Mouse (Mus musculus) lung, adult 18-20 months (tissue): Measurements from ENCODE around the gene Ncor1.
"Not testable (repeated sequence)": the region's sequence is repeated elsewhere in the genome, so short reads cannot be mapped to it uniquely, and the experiment has no call there.

Source experiments
- DNase-seq, 2 experiments: peaks; one replicate each; pipeline ENCODE4 v3.0.0; 2022; ENCODE audit warnings: mixed read lengths in 2 of 2

The Ncor1 gene

GRCm38 (mm10) chr11:62457891-62458270, 460 bp downstream of the Ncor1 start:
- DNase-seq = no peak

- peak; percentile 93 to 95 for DNase-seq
Measured at GRCm38 (mm10) chr11:62457241-62457890, 975 bp downstream of the Ncor1 start.

DNA sequence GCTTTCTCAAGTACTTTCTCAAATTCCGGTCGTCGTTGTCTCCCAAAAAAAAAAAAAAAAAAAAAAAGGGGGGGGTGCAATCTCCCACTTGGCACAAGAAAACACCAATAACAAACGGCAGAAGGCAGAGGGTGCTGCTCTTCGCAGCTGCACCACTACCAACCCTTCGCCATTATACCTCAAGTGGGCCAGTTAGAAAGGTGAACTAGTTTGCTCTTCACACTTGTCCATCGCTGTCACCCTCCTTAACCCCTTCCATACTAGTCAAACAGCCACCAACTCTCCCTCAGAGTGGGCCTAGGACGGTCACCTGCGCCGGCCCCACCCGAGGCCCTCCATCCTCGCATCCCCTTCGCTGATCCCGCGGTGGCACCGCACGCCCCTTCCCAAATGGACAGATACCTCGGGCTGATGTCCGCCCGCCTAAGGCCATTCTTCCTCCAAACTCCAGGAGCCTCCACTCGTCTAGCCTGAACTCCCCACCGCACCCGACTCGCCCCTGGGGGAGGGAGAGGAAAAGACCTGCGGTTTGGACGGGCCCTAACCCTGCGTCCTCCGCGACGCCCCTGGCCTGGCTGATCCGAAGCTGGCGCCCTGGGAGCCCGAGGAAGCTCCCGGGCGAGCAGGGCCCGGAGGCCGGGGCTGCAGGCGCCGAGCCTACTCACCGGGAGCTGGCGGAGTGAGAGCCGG, 1.7 kb downstream of the Ncor1 start:
- peak; percentile 42 to 56 for DNase-seq

DNA sequence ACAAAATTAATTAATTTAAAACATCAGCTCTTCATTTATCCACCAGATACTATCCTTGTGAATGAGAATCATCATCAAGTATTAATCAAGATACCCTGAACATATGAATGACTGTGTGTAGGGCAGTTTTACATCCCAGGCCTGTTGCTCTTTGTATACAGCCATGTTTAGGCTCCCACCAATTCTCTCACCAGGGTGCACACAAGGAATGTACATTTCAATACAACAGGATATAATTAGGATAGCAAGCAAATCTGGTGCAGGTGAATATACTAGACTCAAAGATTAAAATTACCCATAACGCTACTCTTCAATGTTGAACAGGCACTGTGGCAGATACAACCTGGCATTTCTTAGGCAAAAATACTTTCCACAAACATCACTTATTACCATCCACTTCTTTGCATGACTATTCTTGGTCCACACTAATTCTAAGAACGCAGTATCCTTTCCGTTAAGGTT, 2.3 kb downstream of the Ncor1 start:
- DNase-seq = no peak

DNA sequence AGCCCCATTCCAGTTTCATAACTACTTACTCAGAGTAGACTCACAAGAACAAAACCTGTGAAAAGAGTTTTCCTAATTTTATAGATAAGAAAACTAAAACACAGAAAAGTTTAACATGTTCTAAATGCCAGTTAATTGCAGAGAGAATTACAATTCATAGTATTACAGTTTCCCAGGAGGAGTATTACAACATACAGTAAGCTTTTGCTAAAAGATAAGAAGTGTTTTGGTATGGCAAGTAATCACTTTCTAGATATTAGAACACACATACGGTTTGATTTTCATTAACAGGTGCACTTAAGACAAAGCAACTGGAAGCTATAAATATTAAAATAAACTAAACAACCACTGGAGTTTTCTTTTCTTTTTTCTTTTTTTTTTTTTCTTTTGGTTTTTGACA, 3.1 kb downstream of the Ncor1 start:
- DNase-seq = no peak

DNA sequence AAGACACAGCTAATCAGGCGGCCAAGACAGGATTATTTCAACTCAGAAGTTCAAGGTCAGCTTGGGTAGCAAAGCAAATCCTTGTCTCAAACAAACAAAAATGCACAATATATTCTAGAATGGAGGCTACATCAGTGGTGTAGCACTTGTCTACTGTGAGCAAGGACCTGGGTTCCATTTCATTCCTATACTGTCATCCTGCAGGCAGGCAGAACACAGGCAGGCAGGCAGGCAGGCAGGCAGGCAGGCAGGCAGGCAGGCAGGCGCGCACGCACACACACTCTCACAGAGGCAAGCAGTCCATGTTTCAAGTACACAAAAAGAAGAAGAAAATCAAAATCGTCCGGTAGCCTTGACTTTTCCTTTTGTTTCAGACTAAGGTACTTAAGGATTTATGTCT, 9.4 kb downstream of the Ncor1 start:
- no peak for DNase-seq

DNA sequence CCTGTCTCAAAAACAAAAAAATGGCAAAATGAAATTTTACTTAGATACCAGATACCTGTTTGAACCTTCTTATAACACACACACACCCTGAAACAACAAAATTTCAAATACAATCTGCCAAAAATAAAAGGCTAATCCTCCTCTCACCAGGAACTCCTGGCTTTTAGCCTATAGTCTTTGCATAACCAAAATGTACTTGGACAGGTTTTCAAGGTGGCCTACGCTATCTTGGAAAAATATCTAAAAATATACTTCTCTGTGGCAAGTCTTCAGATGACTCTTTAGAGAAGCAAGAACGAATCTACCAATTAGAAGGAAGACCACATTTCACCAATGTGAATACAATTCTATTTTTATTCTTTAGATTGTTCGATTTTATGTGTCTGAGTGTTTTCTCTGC, 12.5 kb downstream of the Ncor1 start:
- DNase-seq = no peak

DNA sequence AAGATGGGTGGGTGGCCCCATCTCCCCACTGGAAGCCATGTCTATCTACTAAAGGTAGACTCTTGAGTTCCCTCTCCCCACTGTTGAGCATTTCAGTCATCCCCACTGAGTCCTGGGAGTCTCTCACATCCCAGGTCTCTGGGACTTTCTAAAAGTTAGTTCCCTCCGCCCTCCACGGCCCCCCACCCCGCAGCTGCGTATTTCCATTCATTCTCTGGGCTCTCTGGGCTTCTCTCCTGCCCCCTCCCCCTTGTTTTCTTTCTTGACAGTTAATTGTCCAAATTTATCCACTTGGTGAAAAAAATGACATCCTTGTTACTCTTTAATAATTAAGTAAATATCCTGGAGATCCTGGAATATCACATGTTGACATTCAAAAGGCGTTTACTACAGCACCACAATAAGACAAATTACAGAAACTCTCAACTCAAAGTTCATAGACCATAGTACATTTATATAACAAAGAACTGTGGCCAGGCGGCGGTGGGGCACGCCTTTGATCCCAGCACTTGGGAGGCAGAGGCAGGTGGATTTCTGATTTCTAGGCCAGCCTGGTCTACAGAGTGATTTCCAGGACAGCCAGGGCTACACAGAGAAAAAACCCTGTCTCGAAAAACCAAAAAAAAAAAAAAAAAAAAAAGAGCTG, 17.5 kb downstream of the Ncor1 start:
- no peak for DNase-seq

- DNase-seq = no peak
Measured at GRCm38 (mm10) chr11:62432211-62432610, 26.1 kb downstream of the Ncor1 start.

GRCm38 (mm10) chr11:62427105-62427504, 31.2 kb downstream of the Ncor1 start:
- DNase-seq = peak in 1 of 2 experiments; percentile 10

GRCm38 (mm10) chr11:62426266-62426665, 32.1 kb downstream of the Ncor1 start:
- DNase-seq = peak; percentile 44 to 67

DNA sequence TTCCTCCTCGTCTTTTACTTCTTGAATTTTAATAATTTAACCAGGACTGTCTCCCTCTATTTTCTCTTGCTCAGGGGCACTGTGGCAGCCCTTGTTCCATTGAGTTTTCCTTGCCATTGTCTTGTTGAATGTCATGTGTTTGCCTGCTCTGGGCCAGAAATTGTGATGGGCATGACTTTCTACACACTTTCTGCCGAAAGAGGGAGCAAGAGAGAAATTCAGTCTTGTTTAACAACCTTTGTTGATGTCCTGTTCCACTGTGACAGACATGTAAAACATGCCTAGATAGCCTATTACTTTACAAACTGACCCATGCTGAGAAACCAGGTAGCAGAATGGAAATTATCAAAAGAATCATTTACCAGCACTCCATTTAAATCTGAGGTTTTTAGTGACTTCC, 33.8 kb downstream of the Ncor1 start:
- peak in 1 of 2 experiments; percentile 5 for DNase-seq

GRCm38 (mm10) chr11:62415026-62415425, 43.3 kb downstream of the Ncor1 start:
- no peak for DNase-seq

GRCm38 (mm10) chr11:62409611-62410010, 48.7 kb downstream of the Ncor1 start:
- DNase-seq = no peak

GRCm38 (mm10) chr11:62408848-62409247, 49.5 kb downstream of the Ncor1 start:
- DNase-seq = no peak

DNA sequence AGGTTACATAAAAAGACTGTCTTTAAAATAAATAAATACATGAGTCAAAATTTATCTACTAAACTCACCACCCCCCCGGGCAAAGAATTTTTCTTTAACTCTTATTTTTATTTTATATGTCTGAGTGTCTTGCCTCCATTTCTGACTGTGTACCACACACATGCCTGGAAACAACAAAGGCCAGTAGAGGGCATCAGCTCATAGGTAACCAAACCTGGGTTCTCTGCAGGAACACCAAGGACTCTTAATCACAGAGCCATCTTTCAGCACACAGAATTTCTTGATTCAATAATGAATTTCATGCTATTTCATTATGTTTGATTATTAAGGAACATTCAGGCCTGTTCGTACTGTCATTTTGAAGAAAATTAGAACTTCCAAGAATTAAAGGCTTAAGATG, 61.9 kb downstream of the Ncor1 start:
- peak; percentile 33 to 46 for DNase-seq

- DNase-seq = no peak
Measured at GRCm38 (mm10) chr11:62388331-62388679, 70.0 kb downstream of the Ncor1 start.

DNA sequence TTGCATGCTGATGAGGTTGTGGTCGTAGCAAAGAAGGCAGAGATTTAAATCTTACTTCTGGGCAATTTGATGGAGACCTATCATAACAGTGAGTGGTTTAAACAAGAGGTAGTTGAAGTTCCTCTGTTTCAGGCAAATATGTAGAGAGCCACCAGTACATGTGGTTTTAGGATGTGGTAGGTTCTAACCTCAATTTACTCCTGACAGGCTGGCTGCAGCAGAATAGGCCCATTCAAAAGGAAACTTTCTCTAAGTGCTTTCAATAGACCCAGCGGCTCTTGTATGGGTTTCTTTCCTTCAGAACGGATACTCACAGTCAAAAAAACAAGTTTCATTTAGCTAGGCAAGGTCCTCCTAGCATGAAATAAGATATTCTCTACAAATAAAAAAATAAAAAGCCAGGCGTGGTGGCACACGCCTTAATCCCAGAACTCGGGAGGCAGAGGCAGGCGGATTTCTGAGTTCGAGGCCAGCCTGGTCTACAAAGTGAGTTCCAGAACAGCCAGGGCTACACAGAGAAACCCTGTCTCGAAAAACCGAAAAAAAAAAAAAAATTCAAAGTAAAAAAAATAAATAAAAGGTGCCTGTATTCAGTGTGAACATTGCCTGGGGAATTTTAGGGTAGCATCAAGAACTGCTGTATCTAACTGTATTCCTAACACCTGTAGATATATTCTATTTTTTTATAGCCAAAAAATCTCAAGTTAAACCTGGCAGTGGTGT, 70.6 kb downstream of the Ncor1 start:
- DNase-seq = no peak

DNA sequence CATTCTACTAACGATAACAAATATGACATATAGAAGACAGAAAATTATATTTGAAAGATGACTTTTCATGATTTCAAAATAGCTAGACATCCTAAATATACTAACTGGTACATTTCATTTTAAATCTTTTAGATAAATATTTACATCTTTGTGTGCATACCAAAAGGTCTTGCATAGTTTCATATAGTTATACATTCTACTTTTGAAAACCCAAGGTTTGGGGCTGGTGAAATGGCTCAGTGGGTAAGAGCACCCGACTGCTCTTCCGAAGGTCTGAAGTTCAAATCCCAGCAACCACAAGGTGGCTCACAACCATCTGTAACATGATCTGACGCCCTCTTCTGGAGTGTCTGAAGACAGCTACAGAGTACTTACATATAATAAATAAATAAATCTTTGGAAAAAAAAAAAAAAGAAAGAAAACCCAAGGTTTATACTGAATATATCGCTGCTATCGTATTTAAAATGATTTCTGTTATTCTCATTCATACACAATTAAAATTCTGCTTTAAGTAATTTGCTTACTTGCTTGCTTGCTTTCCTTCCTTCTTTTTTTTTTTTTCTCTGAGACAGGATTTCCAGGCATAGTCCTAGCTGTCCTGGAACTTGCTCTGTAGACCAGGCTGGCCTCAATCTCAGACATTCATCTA, 81.0 kb downstream of the Ncor1 start:
- DNase-seq = not testable (repeated sequence)

DNA sequence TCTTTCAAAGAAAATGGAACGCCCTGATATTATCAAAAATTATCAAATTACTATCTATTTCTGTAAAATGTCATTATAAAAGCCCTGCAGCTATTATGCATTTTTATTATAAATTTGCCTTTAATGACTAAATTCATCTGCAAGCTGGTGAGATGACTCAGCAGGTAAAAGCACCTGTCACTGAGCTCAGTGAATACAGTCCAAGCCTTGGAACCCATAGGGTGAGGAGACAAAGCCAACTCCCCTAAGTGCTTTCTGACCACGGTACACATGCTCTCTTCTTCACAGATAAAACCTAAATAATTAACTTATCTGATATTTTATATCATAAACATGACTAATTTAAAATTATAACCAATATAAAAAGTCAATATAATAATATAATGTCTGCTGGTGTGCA, 86.6 kb downstream of the Ncor1 start:
- DNase-seq = no peak

- DNase-seq = no peak
Measured at GRCm38 (mm10) chr11:62369924-62370323, 88.4 kb downstream of the Ncor1 start.

GRCm38 (mm10) chr11:62366879-62367278, 91.5 kb downstream of the Ncor1 start:
- no peak for DNase-seq

DNA sequence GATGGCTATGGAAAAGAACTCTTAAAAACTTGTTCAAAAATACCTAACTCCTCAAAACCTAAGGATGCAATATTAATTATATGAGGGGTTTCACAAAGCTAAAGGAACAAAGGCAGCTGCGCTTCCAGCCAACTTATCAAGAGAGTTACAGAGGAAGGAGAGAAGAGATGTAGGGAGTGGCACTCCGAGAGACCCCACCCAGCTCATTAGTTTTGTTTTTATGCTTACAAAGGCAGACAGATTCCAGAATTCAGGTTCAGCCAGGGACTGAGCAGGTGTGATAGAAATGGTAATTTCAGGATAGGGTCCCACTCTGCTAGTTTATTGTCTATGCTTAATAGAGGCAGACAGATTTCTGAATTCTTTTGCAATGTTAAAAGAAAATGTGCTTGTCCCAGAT, 103.1 kb downstream of the Ncor1 start:
- no peak for DNase-seq
